Mouse (Mus musculus): ENCODE measurements at regions not wholly inside any gene's neighbourhood (a gene's known extent, or its start where the extent isn't known, plus 50 kb on each side); places are given as distances from the start of the nearest gene placed in this dataset.

DNA sequence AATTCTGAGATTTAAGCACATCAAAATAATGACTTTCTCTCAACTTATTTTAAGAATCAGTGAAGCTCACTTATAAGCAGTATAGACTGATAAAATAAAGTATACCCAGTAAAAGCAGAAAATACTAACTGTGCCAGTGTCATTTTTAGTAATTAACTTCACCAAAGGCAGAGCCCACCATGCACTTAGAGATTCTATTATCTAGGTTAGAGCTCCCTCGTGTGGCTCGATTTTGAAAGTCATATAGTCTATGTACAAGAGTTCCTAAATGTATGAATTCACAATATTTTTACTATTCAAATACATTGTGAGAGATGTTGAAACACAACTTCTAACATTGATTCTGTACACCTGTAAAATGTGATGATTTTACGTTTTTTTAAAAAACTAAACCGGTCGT lies 589.3 kb downstream of the Kcnj3 start:
- peak in 1 of 2 experiments; percentile 19 for DNase-seq

DNA sequence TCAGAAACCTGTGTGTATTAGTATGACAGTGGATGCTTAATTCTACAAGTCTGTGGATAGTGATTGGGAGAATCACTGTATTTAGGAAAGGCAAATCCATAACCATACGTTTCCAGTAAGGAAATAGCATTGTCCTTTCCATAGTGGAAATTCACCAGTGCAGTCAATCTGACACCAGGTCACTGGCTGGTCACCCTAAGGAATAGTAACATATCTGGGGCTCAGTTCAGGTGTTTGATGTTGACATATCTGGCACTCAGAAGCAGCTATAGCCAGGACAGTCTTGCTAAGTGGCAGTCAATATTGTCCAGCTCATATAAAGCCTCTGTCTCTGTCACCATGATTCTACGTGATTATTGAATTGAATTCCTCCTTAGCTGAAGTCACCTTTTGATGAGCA lies 593.2 kb downstream of the Kcnj3 start:
- DNase-seq, result no peak
